Mouse (Mus musculus) neural tube, embryonic 15.5 days (tissue): ENCODE data around the gene Ankrd2. TPM values are rescaled to one million over a fixed set of nuclear protein-coding genes. Genes with fewer than 3 reads are reported as not detected.
A peak's percentile ranks its signal among the peaks of the same experiment; 100 is the strongest.

Experiments
- ATAC-seq: fragments of 200-750 bp; cut with Nextera tagmentation; 2 replicates; pipeline ENCODE4 v1.8.0; 2017; ENCODE audit warnings: mild to moderate bottlenecking, moderate TSS enrichment, moderate library complexity; ENCODE audit not compliant: low FRiP score
- H3K27ac ChIP-seq: fragments of 300-500 bp; sonication (generic); replicated peaks from 2 replicates; pipeline ENCODE4 v1.5.1; 2015; ENCODE audit warnings: mild to moderate bottlenecking, inconsistent platforms
- H3K27me3 ChIP-seq: fragments of 300-500 bp; sonication (generic); replicated peaks from 2 replicates; pipeline ENCODE4 v1.6.1; 2015; ENCODE audit warnings: inconsistent platforms
- H3K36me3 ChIP-seq: fragments of 300-500 bp; sonication (generic); 2 replicates; pipeline ENCODE4 v1.6.1; 2015; ENCODE audit warnings: inconsistent platforms
- H3K4me1 ChIP-seq: fragments of 300-500 bp; sonication (generic); 2 replicates; pipeline ENCODE4 v1.6.1; 2015; ENCODE audit warnings: inconsistent platforms
- H3K4me2 ChIP-seq: fragments of 300-500 bp; sonication (generic); 2 replicates; pipeline ENCODE4 v1.6.1; 2015; ENCODE audit warnings: inconsistent platforms, mild to moderate bottlenecking, moderate library complexity
- H3K4me3 ChIP-seq: fragments of 300-500 bp; sonication (generic); replicated peaks from 2 replicates; pipeline ENCODE4 v1.5.1; 2015; ENCODE audit warnings: mild to moderate bottlenecking, inconsistent platforms
- H3K9ac ChIP-seq: fragments of 300-500 bp; sonication (generic); replicated peaks from 2 replicates; pipeline ENCODE4 v1.6.1; 2015; ENCODE audit warnings: mild to moderate bottlenecking, inconsistent platforms
- H3K9me3 ChIP-seq: fragments of 300-500 bp; sonication (generic); replicated peaks from 2 replicates; pipeline ENCODE4 v1.6.1; 2016; ENCODE audit warnings: inconsistent platforms
- whole genome bisulfite sequencing: fragments of 180-500 bp; shearing (Covaris S2); methylation state at CpG from one replicate; pipeline ENCODE4 v1.1.7; 2015; ENCODE audit warnings: mixed read lengths; 5-methylcytosine and 5-hydroxymethylcytosine counted together
- polyA plus RNA-seq: library from polyadenylated mRNA; unstranded; fragments of >200 nt; fragmentation: Nextera tagmentation; extraction: Ambion mirVana; gene quantifications from 2 replicates; pipeline ENCODE4 v1.2.1, GENCODE M21; 2015

Ankrd2 gene
- polyA plus RNA-seq, 1 experiment from 2014 or later = 1.3 TPM

DNA sequence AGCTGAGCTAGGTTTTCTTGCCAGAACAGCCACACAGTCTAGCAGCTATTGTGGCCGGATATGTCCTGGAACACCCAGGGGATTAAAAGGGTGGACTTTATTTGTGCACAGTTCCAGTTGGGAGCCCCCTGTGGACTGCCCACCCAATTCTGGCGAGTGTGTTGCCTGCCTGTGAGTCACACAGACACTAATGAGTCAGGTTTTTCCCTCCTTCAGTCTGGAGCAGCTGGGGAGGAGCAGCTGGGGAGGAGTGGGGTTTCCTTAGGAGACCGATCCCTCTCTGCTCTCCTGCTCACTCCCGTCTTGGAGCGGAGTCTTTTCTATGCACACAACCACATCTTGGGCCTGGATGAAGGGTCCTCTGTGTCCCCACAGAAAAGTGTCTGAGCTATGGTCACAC, 19.0 kb upstream of the Ankrd2 start:
- H3K36me3 ChIP-seq = no peaks in the 10 kb centered on the region
- H3K4me2 ChIP-seq = no peak overlapping the region
- peaks cover 23% of the 10 kb centered on the region for H3K4me1 ChIP-seq
- no peak overlapping the region for H3K4me3 ChIP-seq
- ATAC-seq = no peak
- 61% methylated on average over 5 of the region's 5 CpGs for WGBS
- H3K27ac ChIP-seq = peak overlapping the region; percentile 54
- no peaks in the 10 kb centered on the region for H3K27me3 ChIP-seq
- H3K9me3 ChIP-seq = no peaks in the 10 kb centered on the region
- H3K9ac ChIP-seq = no peak overlapping the region

DNA sequence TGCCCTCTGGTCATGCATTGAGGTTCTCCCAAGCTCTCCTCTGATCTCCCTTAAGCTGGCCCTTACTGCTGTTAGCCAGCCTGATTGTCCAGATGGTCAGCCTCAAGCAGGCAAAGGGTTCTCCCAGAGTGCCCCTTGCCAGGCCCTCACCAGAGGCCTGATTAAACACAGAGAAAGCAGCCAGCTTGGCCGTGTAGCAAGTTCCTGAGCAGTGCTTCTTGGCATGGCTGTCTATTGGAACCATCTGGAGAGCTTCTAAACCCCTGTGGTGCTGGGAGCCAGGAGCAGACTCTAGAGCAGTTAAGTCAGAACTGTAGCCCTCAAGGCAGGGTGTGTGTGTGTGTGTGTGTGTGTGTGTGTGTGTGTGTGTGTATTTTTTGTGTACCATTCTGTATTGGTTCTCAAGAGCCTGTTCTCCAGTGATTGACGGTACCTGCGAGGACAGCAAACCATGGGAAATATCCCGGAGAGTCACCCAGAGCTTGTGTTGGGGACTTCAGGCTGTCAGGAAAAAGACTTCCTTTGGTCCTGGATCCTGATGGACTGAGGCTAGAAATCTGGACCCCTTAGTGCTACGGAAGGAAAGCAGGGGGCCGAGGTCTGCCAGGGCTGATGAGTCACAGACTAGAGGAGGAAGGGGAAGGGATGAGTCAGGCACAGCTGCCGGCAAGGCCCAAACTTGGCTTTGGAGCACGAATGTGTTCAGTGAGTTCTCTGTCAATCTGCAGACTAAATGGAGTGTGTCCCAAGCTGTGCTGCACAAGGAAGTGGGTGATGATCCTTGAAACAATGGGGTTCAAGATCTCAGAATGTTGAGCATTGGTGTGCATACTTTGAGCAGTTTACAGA, 18.2 kb upstream of the Ankrd2 start:
- no peaks in the 10 kb centered on the region for H3K36me3 ChIP-seq
- ATAC-seq = no peak
- no peaks in the 10 kb centered on the region for H3K9me3 ChIP-seq
- peak overlapping the region; percentile 54 for H3K27ac ChIP-seq
- 73% methylated on average over 8 of the region's 8 CpGs for WGBS
- no peak overlapping the region for H3K4me2 ChIP-seq
- no peak overlapping the region for H3K9ac ChIP-seq
- peaks cover 23% of the 10 kb centered on the region for H3K4me1 ChIP-seq
- H3K4me3 ChIP-seq = no peak overlapping the region
- no peaks in the 10 kb centered on the region for H3K27me3 ChIP-seq

DNA sequence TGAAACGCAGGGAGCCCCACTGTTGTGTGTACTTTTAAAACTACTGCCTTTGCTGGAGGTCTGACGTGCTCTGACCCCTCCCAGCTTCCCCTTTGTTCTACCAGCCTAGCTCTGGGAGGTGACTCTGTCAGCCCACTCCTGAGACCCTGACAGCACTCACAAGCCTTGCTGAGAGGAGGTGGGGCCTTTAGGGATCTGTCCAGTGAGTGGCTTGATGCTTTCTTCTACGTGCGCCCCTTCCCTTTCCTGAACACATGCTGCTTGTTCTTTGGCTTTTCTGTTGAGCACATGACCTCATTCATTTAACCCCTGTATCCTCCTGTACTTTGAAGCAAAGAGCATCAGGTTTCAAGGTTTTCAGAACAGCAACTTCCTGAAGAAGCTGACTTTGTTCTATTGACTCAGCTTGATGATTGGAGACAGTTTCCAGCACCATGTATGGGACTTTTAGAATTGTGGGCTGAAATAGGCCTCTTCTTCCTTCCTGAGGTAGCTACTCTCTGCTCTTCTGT, 16.7 kb upstream of the Ankrd2 start:
- ATAC-seq = no peak
- WGBS = 51% methylated on average over 4 of the region's 4 CpGs
- Histone ChIP-seq H3K27ac (peak overlapping the region; percentile 33; the same call in 1 of the 2 replicates), H3K9me3 (no peaks in the 10 kb centered on the region), H3K4me3 (no peak overlapping the region), H3K27me3 (no peaks in the 10 kb centered on the region), H3K36me3 (no peaks in the 10 kb centered on the region), H3K9ac (no peak overlapping the region), H3K4me1 (peaks cover 23% of the 10 kb centered on the region), H3K4me2 (no peak overlapping the region)

DNA sequence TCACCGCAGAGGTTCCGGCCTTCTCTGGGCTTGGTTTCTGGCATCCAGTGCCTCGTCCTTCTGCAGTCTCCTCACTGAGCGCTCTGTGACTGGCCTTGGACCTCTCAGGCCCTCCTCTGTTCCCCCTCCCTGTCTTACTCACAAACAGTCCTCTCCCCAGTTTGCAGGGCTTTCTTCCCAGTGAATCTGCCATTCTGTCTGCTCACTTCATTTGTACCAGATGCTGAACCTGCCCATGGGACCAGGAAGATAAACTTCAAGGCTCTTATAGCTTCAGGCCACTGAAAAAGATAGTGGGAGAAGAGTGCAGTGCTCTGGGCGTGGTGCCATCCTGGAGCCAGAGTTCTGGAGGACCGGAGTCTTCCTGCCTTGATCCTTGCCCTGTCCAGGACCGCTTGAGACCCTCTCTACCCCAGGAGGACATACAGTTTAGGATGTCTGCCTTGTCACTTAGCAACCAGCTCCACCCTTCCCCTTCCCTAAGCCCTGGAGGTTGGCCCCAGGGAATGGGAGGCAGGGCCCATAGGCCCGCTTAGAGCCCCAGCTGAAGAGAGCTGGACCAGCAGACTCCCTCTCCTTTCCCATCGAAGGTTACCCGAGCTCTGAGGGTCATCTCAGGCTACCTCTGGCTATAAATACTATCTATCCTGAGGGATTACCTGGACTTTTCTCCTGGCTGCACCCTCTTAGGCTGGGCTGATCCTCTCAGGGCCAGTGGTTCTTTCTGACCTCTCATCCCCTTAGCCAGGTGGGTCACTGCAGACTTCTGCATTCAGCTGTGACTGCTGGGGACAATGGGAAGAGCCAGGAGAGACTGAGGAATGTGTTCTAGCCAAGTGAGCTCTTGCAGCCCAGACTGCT, 13.9 kb upstream of the Ankrd2 start:
- H3K4me2 ChIP-seq = no peak overlapping the region

DNA sequence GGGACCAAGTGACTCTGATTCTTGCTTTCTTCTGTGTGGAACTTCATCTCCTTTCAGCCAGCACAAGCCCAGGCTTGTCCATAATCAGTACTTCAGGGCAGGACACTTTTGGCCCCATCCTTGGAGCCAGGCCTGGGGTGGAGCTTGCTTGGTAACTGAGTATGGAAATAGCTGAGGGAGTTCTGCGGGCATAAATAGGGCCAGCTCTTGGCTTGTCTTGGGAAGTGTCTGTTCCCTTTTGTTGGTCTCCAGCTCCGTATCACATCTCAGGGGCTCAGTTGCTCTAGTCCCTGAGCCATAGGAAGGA, 13.3 kb upstream of the Ankrd2 start:
- Histone ChIP-seq H3K36me3 (no peaks in the 10 kb centered on the region), H3K9me3 (no peaks in the 10 kb centered on the region), H3K4me2 (no peak overlapping the region), H3K27ac (no peak overlapping the region), H3K9ac (no peak overlapping the region), H3K4me1 (peaks cover 17% of the 10 kb centered on the region), H3K27me3 (no peaks in the 10 kb centered on the region), H3K4me3 (no peak overlapping the region)
- WGBS = 81% methylated on average over 2 of the region's 2 CpGs
- no peak for ATAC-seq

More for the DNA sequence above, 13.9 kb upstream of the Ankrd2 start:
- Histone ChIP-seq H3K9me3 (no peaks in the 10 kb centered on the region), H3K36me3 (no peaks in the 10 kb centered on the region), H3K4me1 (peaks cover 23% of the 10 kb centered on the region), H3K4me3 (no peak overlapping the region), H3K9ac (no peak overlapping the region), H3K27me3 (no peaks in the 10 kb centered on the region), H3K27ac (0 out of 2 replicates have a peak overlapping the region, but pooled peaks have one; percentile 9)
- WGBS = 69% methylated on average over 10 of the region's 10 CpGs
- ATAC-seq = no peak

DNA sequence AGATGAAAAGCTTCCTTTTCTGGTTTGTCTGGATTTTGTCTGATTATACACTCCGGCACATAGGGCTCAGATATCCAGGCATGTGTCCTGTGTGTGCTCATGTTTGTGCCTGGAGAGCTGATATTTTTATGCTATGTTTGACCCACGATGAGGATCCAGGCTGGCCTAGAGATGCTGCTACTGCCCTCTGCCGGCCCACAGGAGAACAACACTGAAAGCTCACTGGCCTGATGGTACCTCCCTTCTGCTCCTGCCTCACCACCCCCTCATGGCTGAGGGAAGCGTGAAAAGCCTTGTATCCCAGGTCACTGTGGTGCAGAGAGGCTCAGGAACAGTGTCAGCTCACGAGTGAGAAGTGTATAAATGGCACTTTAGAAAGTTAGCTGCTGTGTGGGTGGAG, 9.6 kb upstream of the Ankrd2 start:
- whole genome bisulfite sequencing = 11% methylated on average over 5 of the region's 5 CpGs
- no peak overlapping the region for H3K4me2 ChIP-seq
- no peaks in the 10 kb centered on the region for H3K27me3 ChIP-seq
- no peaks in the 10 kb centered on the region for H3K36me3 ChIP-seq
- peak; percentile 45; the same call in 1 of the 2 replicates for ATAC-seq
- no peak overlapping the region for H3K27ac ChIP-seq
- H3K4me1 ChIP-seq = peaks cover 8% of the 10 kb centered on the region
- no peak overlapping the region for H3K9ac ChIP-seq
- no peaks in the 10 kb centered on the region for H3K9me3 ChIP-seq
- no peak overlapping the region for H3K4me3 ChIP-seq

DNA sequence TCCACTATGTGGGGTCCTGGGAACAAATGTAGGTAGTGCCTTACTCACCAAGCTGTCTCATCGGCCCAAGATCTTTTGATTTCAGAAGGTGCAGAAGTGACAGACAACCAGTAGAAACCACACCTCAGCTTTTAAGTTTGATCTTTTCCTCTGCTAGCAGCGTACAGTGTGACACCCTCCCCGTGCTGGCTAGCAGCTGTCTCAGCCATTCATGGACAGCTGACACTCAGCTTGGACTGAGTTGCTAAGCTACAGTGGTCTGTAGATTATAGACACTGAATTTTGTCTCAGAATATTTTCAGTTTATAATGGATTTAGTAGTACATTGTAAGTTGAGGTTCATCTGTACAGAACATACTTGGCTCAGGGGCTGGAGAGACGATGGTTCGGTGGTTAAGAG, 4.7 kb upstream of the Ankrd2 start:
- H3K27me3 ChIP-seq = no peaks in the 10 kb centered on the region
- no peak overlapping the region for H3K4me3 ChIP-seq
- H3K27ac ChIP-seq = no peak overlapping the region
- H3K9ac ChIP-seq = no peak overlapping the region
- WGBS = 79% methylated on average over 5 of the region's 5 CpGs
- no peak overlapping the region for H3K4me2 ChIP-seq
- peaks cover 21% of the 10 kb centered on the region for H3K4me1 ChIP-seq
- ATAC-seq = no peak
- H3K36me3 ChIP-seq = no peaks in the 10 kb centered on the region; the same call in 1 of the 2 replicates
- no peaks in the 10 kb centered on the region for H3K9me3 ChIP-seq

DNA sequence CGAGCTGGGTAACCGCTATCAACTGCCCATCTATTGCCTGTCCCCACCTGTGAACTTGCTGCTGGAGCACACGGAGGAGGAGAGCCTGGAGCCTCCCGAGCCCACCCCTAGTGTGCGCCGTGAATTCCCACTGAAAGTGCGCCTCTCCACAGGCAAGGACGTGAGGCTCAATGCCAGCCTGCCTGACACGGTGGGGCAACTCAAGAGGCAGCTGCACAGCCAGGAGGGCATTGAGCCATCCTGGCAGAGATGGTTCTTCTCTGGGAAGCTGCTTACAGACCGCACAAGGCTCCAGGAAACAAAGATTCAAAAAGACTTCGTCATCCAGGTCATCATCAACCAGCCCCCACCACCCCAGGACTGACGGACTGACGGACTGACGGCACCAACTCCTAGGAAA, 2.2 kb upstream of the Ankrd2 start:
- Histone ChIP-seq H3K4me2 (no peak overlapping the region), H3K27ac (no peak overlapping the region), H3K9ac (no peak overlapping the region), H3K4me1 (peaks cover 19% of the 10 kb centered on the region), H3K27me3 (no peaks in the 10 kb centered on the region), H3K36me3 (no peaks in the 10 kb centered on the region; the same call in 1 of the 2 replicates), H3K9me3 (no peaks in the 10 kb centered on the region), H3K4me3 (no peak overlapping the region)
- WGBS = 85% methylated on average over 14 of the region's 14 CpGs
- ATAC-seq = no peak

DNA sequence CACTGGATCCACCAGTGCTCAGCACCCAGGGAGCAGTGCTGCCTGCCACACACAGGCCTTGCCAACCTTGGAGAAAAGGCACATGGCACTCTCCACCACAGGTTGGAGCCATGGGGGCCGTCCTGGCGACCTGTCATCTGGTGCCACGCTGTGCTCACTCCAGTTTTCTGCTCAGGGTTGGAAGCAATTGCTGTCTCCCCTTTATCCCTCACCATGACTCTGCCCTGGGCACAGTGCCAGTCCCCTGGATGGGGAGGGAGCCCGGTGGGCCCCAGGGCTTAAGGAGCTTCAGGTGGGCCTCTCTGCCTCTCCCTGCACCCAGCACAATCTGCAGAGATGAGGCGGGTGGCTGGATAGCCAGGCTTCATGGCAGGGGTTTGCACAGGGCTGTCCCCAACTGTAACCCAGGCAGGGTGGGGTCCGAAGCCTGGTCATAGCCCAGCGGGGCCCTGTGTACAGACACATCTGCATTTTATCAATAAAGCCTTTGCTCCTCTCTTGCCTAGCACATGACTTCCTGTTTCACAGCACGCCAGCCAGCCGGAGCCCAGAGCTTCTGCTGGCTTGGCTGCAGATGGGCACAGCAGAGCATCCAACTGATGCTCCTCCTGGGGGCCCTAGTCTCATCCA, 1.5 kb upstream of the Ankrd2 start:
- no peaks in the 10 kb centered on the region for H3K9me3 ChIP-seq
- H3K27me3 ChIP-seq = no peaks in the 10 kb centered on the region
- H3K36me3 ChIP-seq = no peaks in the 10 kb centered on the region; the same call in 1 of the 2 replicates
- ATAC-seq = no peak
- H3K9ac ChIP-seq = no peak overlapping the region
- 0 out of 2 replicates have a peak overlapping the region, but pooled peaks have one; percentile 23 for H3K27ac ChIP-seq
- no peak overlapping the region for H3K4me3 ChIP-seq
- H3K4me1 ChIP-seq = peaks cover 19% of the 10 kb centered on the region
- WGBS = 77% methylated on average over 9 of the region's 9 CpGs
- no peak overlapping the region for H3K4me2 ChIP-seq

DNA sequence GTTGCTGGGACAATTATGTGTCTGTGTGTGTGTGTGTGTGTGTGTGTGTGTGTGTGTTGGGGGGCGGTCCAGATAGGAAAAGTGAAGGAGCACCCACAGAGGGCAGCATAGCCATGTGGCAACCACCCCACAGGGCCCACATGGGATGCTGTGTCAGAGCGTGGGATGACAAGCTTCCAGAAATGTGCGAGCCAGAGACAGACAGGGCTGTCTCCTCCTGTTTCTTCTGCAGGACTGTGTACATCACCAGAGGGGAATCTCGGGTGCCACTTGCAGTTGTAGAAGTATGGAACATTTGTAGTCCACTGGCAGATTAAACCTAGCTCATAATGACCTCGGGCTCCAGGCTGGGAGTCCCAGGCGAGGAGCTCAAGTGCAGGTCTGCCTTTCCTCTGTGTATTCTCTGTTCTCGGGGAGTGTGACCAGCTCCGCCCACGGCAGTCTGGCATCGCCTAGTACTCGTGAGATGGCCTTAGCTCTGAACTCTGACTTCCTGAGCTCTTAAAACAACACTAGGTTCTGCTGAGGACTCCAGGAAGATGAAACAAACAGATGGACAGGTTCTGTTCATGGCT, 832 bp upstream of the Ankrd2 start:
- Histone ChIP-seq H3K27ac (0 out of 2 replicates have a peak overlapping the region, but pooled peaks have one; percentile 19), H3K27me3 (0 out of 2 replicates have a peak, but pooled peaks cover 2% of the 10 kb centered on the region), H3K9ac (no peak overlapping the region), H3K36me3 (no peaks in the 10 kb centered on the region; the same call in 1 of the 2 replicates), H3K4me3 (no peak overlapping the region), H3K4me1 (peaks cover 19% of the 10 kb centered on the region), H3K9me3 (no peaks in the 10 kb centered on the region), H3K4me2 (no peak overlapping the region)
- ATAC-seq = no peak
- WGBS = 62% methylated on average over 11 of the region's 11 CpGs

DNA sequence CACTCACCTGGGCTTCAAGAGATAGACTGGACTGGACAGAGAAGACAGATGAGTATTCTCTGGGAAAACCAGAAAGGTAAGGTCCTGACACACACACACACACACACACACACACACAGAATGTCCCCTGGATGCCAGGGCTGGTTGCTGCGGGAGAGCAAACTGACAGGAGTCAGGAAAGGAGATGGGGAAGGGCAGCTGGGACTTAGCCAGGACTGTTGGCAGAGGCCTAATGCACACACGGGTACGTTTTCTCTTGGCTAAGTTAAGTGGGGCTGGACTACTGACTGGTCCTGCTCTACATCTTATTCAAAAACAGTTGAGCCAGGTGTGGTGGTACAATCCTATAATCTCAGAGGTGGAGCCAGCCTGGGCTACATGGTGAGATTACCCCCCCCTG, 557 bp downstream of the Ankrd2 start:
- H3K9me3 ChIP-seq = no peaks in the 10 kb centered on the region
- no peak overlapping the region for H3K9ac ChIP-seq
- H3K27me3 ChIP-seq = 0 out of 2 replicates have a peak, but pooled peaks cover 6% of the 10 kb centered on the region
- H3K36me3 ChIP-seq = no peaks in the 10 kb centered on the region; the same call in 1 of the 2 replicates
- no peak overlapping the region for H3K4me2 ChIP-seq
- no peak overlapping the region for H3K27ac ChIP-seq
- H3K4me3 ChIP-seq = no peak overlapping the region
- no peak for ATAC-seq
- WGBS = 77% methylated on average over 3 of the region's 3 CpGs
- peaks cover 19% of the 10 kb centered on the region for H3K4me1 ChIP-seq
